Mouse (Mus musculus) limb, embryonic 14.5 days (tissue): Measurements from ENCODE around the gene Olfr1121. TPM values are rescaled to one million over a fixed set of nuclear protein-coding genes. Genes with fewer than 3 reads are reported as not detected.

ENCODE experiments used
- ATAC-seq: fragments of 200-750 bp; cut with Nextera tagmentation; 2 replicates; pipeline ENCODE4 v1.8.0; 2017; ENCODE audit warnings: low read depth, moderate number of reproducible peaks, moderate TSS enrichment; ENCODE audit not compliant: low FRiP score
- DNase-seq: peaks from one replicate; pipeline ENCODE4 v3.0.0-alpha.2; 2015; ENCODE audit warnings: low spot score
- H3K27ac ChIP-seq: fragments of 300-500 bp; sonication (generic); replicated peaks from 2 replicates; pipeline ENCODE4 v1.5.1; 2014; ENCODE audit warnings: low read depth, mild to moderate bottlenecking, low read length, moderate library complexity, mixed read lengths
- H3K27me3 ChIP-seq: fragments of 300-500 bp; sonication (generic); 2 replicates; pipeline ENCODE4 v1.6.1; 2014; ENCODE audit warnings: low read length, mixed read lengths; ENCODE audit not compliant: control insufficient read depth, insufficient read depth
- H3K36me3 ChIP-seq: fragments of 300-500 bp; sonication (generic); 2 replicates; pipeline ENCODE4 v1.6.1; 2014; ENCODE audit warnings: mild to moderate bottlenecking, low read length, moderate library complexity, mixed read lengths; ENCODE audit not compliant: control insufficient read depth, insufficient read depth
- H3K4me1 ChIP-seq: fragments of 300-500 bp; sonication (generic); 2 replicates; pipeline ENCODE4 v1.6.1; 2014; ENCODE audit warnings: antibody characterized with exemption, low read length, mixed read lengths; ENCODE audit not compliant: control insufficient read depth, insufficient read depth
- H3K4me2 ChIP-seq: fragments of 300-500 bp; sonication (generic); replicated peaks from 2 replicates; pipeline ENCODE4 v1.6.1; 2014; ENCODE audit warnings: low read depth, mild to moderate bottlenecking, low read length, moderate library complexity; ENCODE audit not compliant: severe bottlenecking
- H3K4me3 ChIP-seq: fragments of 300-500 bp; sonication (generic); replicated peaks from 2 replicates; pipeline ENCODE4 v1.5.1; 2014; ENCODE audit warnings: low read length
- H3K9ac ChIP-seq: fragments of 300-500 bp; sonication (generic); 2 replicates; pipeline ENCODE4 v1.6.1; 2014; ENCODE audit warnings: mild to moderate bottlenecking, low read depth, low read length, moderate library complexity; ENCODE audit not compliant: severe bottlenecking
- H3K9me3 ChIP-seq: fragments of 300-500 bp; sonication (generic); 2 replicates; pipeline ENCODE4 v1.6.1; 2016; ENCODE audit warnings: low read length; ENCODE audit not compliant: control insufficient read depth
- POLR2A ChIP-seq: fragments of 200-500 bp; IDR thresholded peaks from 2 replicates; pipeline ENCODE4 v1.8.0; 2012; ENCODE audit warnings: inconsistent platforms, mild to moderate bottlenecking, moderate library complexity, borderline replicate concordance; ENCODE audit not compliant: insufficient read depth, insufficient read length; ENCODE audit errors: extremely low read depth
- WGBS: fragments of 180-500 bp; shearing (Covaris S2); extraction: QIAGEN DNeasy Blood & Tissue Kit; methylation state at CpG from one replicate; pipeline ENCODE4 v1.1.7; 2014; 5-methylcytosine and 5-hydroxymethylcytosine counted together
- polyA plus RNA-seq, 2 experiments: library from polyadenylated mRNA; depleted of rRNA in 1 of 2; stranded (reverse) in 1 of 2; unstranded in 1 of 2; fragments of >200 nt; fragmentation: Nextera tagmentation in 1 of 2; extraction: Ambion mirVana in 1 of 2; gene quantifications; 2 replicates each; pipeline versions ENCODE4 v1.2.1 to v1.2.3; 2012 to 2014

Olfr1121 gene
- polyA plus RNA-seq, 2 experiments: not detected

GRCm38 (mm10) chr2:87416335-87416734, 46.6 kb downstream of the Olfr1121 start, which contains the start of gene Olfr1123:
Olfr1123 (plus strand) TSS chr2:87416635.
- H3K4me3 ChIP-seq: no peak within 1 kb of the TSS
- 76% methylated on average over 1 of the region's 1 CpGs for WGBS
- no peak for TF ChIP-seq POLR2A
- H3K36me3 ChIP-seq: no peaks in the 10 kb centered on the region
- no peak for DNase-seq
- ATAC-seq: no peak
- H3K9me3 ChIP-seq: no peaks in the 10 kb centered on the region
- no peak within 1 kb of the TSS for H3K9ac ChIP-seq
- H3K4me1 ChIP-seq: no peaks in the 10 kb centered on the region
- H3K27me3 ChIP-seq: no peaks in the 10 kb centered on the region
- no peak within 1 kb of the TSS for H3K4me2 ChIP-seq
- no peak within 1 kb of the TSS for H3K27ac ChIP-seq

Other genes with a start within 250 kb of the Olfr1121 start
- gene Olfr1110, start 229.6 kb upstream of the Olfr1121 start, polyA plus RNA-seq (2012; rRNA removed): not detected in 2 replicates
- not detected in 2 replicates for gene Olfr1110, start 229.6 kb upstream of the Olfr1121 start, polyA plus RNA-seq (2014; fragmentation: Nextera tagmentation; extraction: Ambion mirVana)
- not detected in 2 replicates for gene Olfr1111, start 217.3 kb upstream of the Olfr1121 start, polyA plus RNA-seq (2012; rRNA removed)
- gene Olfr1111, start 217.3 kb upstream of the Olfr1121 start, polyA plus RNA-seq (2014; fragmentation: Nextera tagmentation; extraction: Ambion mirVana): not detected in 2 replicates
- not detected in 2 replicates for gene Olfr1112, start 182.1 kb upstream of the Olfr1121 start, polyA plus RNA-seq (2012; rRNA removed)
- gene Olfr1112, start 182.1 kb upstream of the Olfr1121 start, polyA plus RNA-seq (2014; fragmentation: Nextera tagmentation; extraction: Ambion mirVana): not detected in 2 replicates
- not detected in 2 replicates for gene Olfr1113, start 160.9 kb upstream of the Olfr1121 start, polyA plus RNA-seq (2012; rRNA removed)
- gene Olfr1113, start 160.9 kb upstream of the Olfr1121 start, polyA plus RNA-seq (2014; fragmentation: Nextera tagmentation; extraction: Ambion mirVana): not detected in 2 replicates
- gene Olfr1115, start 121.9 kb upstream of the Olfr1121 start, polyA plus RNA-seq (2012; rRNA removed): not detected in 2 replicates
- not detected in 2 replicates for gene Olfr1115, start 121.9 kb upstream of the Olfr1121 start, polyA plus RNA-seq (2014; fragmentation: Nextera tagmentation; extraction: Ambion mirVana)
- not detected in 2 replicates for gene Olfr1116, start 102.4 kb upstream of the Olfr1121 start, polyA plus RNA-seq (2012; rRNA removed)
- not detected in 2 replicates for gene Olfr1116, start 102.4 kb upstream of the Olfr1121 start, polyA plus RNA-seq (2014; fragmentation: Nextera tagmentation; extraction: Ambion mirVana)
- gene Olfr1118, start 62.3 kb upstream of the Olfr1121 start, polyA plus RNA-seq (2012; rRNA removed): not detected in 2 replicates
- not detected in 2 replicates for gene Olfr1118, start 62.3 kb upstream of the Olfr1121 start, polyA plus RNA-seq (2014; fragmentation: Nextera tagmentation; extraction: Ambion mirVana)
- not detected in 2 replicates for gene Olfr1120, start 15.1 kb upstream of the Olfr1121 start, polyA plus RNA-seq (2012; rRNA removed)
- gene Olfr1120, start 15.1 kb upstream of the Olfr1121 start, polyA plus RNA-seq (2014; fragmentation: Nextera tagmentation; extraction: Ambion mirVana): not detected in 2 replicates
- not detected in 2 replicates for gene Olfr1122, start 16.0 kb downstream of the Olfr1121 start, polyA plus RNA-seq (2012; rRNA removed)
- gene Olfr1122, start 16.0 kb downstream of the Olfr1121 start, polyA plus RNA-seq (2014; fragmentation: Nextera tagmentation; extraction: Ambion mirVana): not detected in 2 replicates
- not detected in 2 replicates for gene Olfr1123, start 46.7 kb downstream of the Olfr1121 start, polyA plus RNA-seq (2012; rRNA removed)
- gene Olfr1123, start 46.7 kb downstream of the Olfr1121 start, polyA plus RNA-seq (2014; fragmentation: Nextera tagmentation; extraction: Ambion mirVana): not detected in 2 replicates
- gene Olfr1124, start 60.4 kb downstream of the Olfr1121 start, polyA plus RNA-seq (2012; rRNA removed): not detected in 2 replicates
- gene Olfr1124, start 60.4 kb downstream of the Olfr1121 start, polyA plus RNA-seq (2014; fragmentation: Nextera tagmentation; extraction: Ambion mirVana): not detected in 2 replicates
- not detected in 2 replicates for gene Olfr1126, start 84.1 kb downstream of the Olfr1121 start, polyA plus RNA-seq (2012; rRNA removed)
- not detected in 2 replicates for gene Olfr1126, start 84.1 kb downstream of the Olfr1121 start, polyA plus RNA-seq (2014; fragmentation: Nextera tagmentation; extraction: Ambion mirVana)
- not detected in 2 replicates for gene Pramel7, start 127.2 kb downstream of the Olfr1121 start, polyA plus RNA-seq (2012; rRNA removed)
- gene Pramel7, start 127.2 kb downstream of the Olfr1121 start, polyA plus RNA-seq (2014; fragmentation: Nextera tagmentation; extraction: Ambion mirVana): not detected in 2 replicates
- not detected in 2 replicates for gene Pramel6, start 136.7 kb downstream of the Olfr1121 start, polyA plus RNA-seq (2012; rRNA removed)
- not detected in 2 replicates for gene Pramel6, start 136.7 kb downstream of the Olfr1121 start, polyA plus RNA-seq (2014; fragmentation: Nextera tagmentation; extraction: Ambion mirVana)
- not detected in 2 replicates for gene Olfr153, start 161.9 kb downstream of the Olfr1121 start, polyA plus RNA-seq (2012; rRNA removed)
- gene Olfr153, start 161.9 kb downstream of the Olfr1121 start, polyA plus RNA-seq (2014; fragmentation: Nextera tagmentation; extraction: Ambion mirVana): not detected in 2 replicates
- not detected in 2 replicates for gene Olfr1128, start 175.6 kb downstream of the Olfr1121 start, polyA plus RNA-seq (2012; rRNA removed)
- not detected in 2 replicates for gene Olfr1128, start 175.6 kb downstream of the Olfr1121 start, polyA plus RNA-seq (2014; fragmentation: Nextera tagmentation; extraction: Ambion mirVana)
- not detected in 2 replicates for gene Olfr1129, start 204.0 kb downstream of the Olfr1121 start, polyA plus RNA-seq (2012; rRNA removed)
- gene Olfr1129, start 204.0 kb downstream of the Olfr1121 start, polyA plus RNA-seq (2014; fragmentation: Nextera tagmentation; extraction: Ambion mirVana): not detected in 2 replicates
- not detected in 2 replicates for gene Olfr1130, start 236.3 kb downstream of the Olfr1121 start, polyA plus RNA-seq (2012; rRNA removed)
- not detected in 2 replicates for gene Olfr1130, start 236.3 kb downstream of the Olfr1121 start, polyA plus RNA-seq (2014; fragmentation: Nextera tagmentation; extraction: Ambion mirVana)